Mouse (Mus musculus): ENCODE data around the gene Xpot. TPM values are rescaled to one million over a fixed set of nuclear protein-coding genes. Genes with fewer than 3 reads are reported as not detected.

Xpot gene
- polyA plus RNA-seq, 1 experiment from 2014 or later = 63.6 TPM

DNA sequence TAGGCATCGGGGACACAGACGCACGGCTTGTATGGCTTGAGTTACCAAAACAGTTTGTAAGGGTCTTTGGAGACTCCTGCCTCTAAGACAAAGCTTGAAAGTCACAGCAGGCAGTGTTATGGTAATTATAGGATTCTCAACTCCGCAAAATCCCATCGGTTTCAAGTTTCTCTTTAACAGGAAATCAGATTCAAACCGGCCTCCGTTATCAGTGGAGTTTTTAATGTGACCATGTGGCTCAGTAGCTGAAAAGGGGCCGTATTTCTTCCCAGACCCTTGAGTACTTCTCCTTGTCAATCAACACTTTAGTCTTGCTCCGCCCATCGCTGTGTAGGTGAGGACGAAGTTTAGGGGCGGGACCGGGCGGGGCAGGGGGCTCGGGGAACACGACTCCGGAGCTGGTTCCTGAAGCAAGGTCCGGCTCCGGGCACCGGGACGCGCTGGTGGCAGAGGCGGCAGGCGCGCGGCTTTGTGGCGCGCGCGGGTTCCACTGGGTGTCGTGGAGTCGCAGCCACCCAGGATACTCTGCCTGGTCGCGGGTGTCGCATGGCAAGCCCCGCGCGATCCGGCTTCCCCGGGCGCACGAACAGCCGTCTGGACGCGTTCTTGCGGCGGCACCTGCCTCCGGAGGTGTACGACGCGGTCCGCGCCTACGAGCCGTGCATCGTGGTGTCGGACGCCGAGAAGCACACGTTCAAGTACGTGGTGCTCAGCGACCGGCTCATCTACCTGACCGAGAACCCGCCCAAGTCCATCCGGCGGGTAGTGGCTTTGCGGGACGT, 15.3 kb upstream of the Xpot start, which contains the start of gene D930020B18Rik:
D930020B18Rik (plus strand) TSS at position 317 of the 782 bp plus-strand sequence.
- no peaks in the 10 kb centered on the region for H3K36me3 ChIP-seq (ENCODE audit: control insufficient read depth, insufficient read depth, low read length)
- peak within 1 kb of the TSS; percentile 49 for H3K9ac ChIP-seq (ENCODE audit: low read depth, low read length)
- H3K9me3 ChIP-seq (ENCODE audit: control insufficient read depth, low read length) = no peaks in the 10 kb centered on the region
- H3K4me1 ChIP-seq (ENCODE audit: control insufficient read depth, insufficient read depth, low read length) = peaks cover 9% of the 10 kb centered on the region
- H3K27me3 ChIP-seq (ENCODE audit: control insufficient read depth, insufficient read depth, low read length) = peaks cover 20% of the 10 kb centered on the region
- no peak within 1 kb of the TSS for H3K27ac ChIP-seq (ENCODE audit: low read depth, low read length)
- ATAC-seq (ENCODE audit: low FRiP score, low TSS enrichment) = peak; percentile 33; the same call in 1 of the 2 replicates
- H3K4me2 ChIP-seq (replicated peaks; ENCODE audit: low read depth, low read length) = peak within 1 kb of the TSS; percentile 85
- peak within 1 kb of the TSS; percentile 52 for H3K4me3 ChIP-seq (ENCODE audit: low read length)
- under 1% methylated on average over 69 of the region's 69 CpGs for WGBS

DNA sequence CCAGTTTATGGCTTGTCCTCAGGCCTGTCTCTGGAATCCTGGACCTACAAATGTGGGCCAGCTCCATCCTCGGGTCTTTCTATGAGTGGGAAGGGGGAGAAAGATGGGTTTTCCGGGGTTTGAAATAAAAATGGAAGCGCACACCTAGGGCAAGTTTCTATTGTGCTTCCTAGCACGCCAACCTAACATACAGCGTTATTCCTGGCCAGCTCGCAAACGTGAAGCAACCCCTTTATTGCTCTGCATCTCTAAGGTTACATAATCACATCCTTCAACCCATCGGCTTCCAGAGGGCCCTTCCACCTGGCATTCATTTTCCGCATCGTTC, 14.8 kb upstream of the Xpot start:
- Histone ChIP-seq H3K9ac (ENCODE audit: low read depth, low read length) (0 out of 2 replicates have a peak overlapping the region, but pooled peaks have one; percentile 49), H3K36me3 (ENCODE audit: control insufficient read depth, insufficient read depth, low read length) (no peaks in the 10 kb centered on the region), H3K27me3 (ENCODE audit: control insufficient read depth, insufficient read depth, low read length) (peaks cover 20% of the 10 kb centered on the region), H3K4me3 (ENCODE audit: low read length) (peak overlapping the region; percentile 52), H3K4me1 (ENCODE audit: control insufficient read depth, insufficient read depth, low read length) (peaks cover 9% of the 10 kb centered on the region), H3K27ac (ENCODE audit: low read depth, low read length) (no peak overlapping the region), H3K9me3 (ENCODE audit: control insufficient read depth, low read length) (no peaks in the 10 kb centered on the region), H3K4me2 (replicated peaks; ENCODE audit: low read depth, low read length) (peak overlapping the region; percentile 85)
- WGBS = 12% methylated on average over 10 of the region's 10 CpGs
- ATAC-seq (ENCODE audit: low FRiP score, low TSS enrichment) = no peak

DNA sequence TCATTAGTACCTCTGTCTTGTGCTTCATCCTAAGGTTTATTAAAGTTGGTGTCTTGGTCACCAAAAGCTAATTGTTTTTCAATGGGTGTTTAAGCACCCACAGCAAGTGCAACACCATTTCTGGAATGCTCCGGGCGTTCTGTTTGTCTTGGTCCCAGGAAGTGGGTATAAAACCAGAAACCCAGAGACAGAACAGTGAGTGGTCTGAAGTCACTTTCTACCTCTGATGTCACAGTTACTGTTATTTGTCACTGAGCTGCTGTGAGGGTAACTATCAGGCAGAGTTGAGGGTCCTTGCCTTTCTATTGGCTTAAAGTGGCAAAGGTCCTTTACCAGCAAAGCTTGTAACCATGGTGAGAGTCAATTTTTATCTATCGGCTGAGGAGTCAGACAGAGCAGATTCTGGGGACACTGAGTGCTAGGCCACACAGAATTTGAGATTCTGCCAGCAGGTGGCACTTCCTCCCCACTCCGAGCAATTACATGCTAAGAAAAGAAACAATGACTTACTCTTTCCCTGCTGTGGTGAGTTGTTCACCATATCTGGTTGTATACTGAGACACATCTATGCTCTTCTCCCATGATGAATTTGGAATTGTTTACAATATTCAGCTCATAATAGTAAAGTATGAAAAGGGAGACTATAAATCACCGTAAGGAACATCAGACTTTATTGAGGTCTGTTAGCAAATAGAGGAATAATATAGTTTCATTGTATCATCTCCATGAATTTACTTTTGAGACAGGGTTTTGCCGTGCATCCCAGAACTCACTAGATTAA, 14.2 kb upstream of the Xpot start:
- Histone ChIP-seq H3K9ac (ENCODE audit: low read depth, low read length) (no peak overlapping the region), H3K9me3 (ENCODE audit: control insufficient read depth, low read length) (no peaks in the 10 kb centered on the region), H3K36me3 (ENCODE audit: control insufficient read depth, insufficient read depth, low read length) (no peaks in the 10 kb centered on the region), H3K4me3 (ENCODE audit: low read length) (no peak overlapping the region), H3K4me2 (replicated peaks; ENCODE audit: low read depth, low read length) (peak overlapping the region; percentile 85), H3K27me3 (ENCODE audit: control insufficient read depth, insufficient read depth, low read length) (peaks cover 20% of the 10 kb centered on the region), H3K27ac (ENCODE audit: low read depth, low read length) (no peak overlapping the region), H3K4me1 (ENCODE audit: control insufficient read depth, insufficient read depth, low read length) (peaks cover 9% of the 10 kb centered on the region)
- no peak for ATAC-seq (ENCODE audit: low FRiP score, low TSS enrichment)
- 53% methylated on average over 6 of the region's 6 CpGs for WGBS

DNA sequence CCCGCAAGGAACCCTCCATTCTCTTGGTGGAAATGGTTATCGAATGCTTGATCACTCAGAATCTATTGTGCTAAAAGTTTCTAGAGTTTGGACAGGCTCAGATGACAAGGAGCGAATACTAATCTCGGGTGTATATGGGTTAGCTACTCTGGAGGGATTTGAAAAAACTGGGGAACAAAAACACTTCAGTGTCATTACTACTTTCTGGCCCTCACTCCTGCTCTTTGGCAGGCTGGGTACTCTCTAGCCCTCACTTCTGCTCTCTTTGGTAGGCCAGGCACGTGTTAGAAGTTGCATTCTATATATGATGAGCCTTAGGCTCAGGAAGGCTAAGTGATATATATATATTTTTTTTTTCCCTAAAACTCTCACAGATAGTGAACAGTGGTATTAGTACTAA, 13.4 kb upstream of the Xpot start:
- no peak overlapping the region for H3K4me3 ChIP-seq (ENCODE audit: low read length)
- no peak overlapping the region for H3K27ac ChIP-seq (ENCODE audit: low read depth, low read length)
- H3K9me3 ChIP-seq (ENCODE audit: control insufficient read depth, low read length) = no peaks in the 10 kb centered on the region
- H3K27me3 ChIP-seq (ENCODE audit: control insufficient read depth, insufficient read depth, low read length) = peaks cover 20% of the 10 kb centered on the region
- WGBS = 78% methylated on average over 5 of the region's 5 CpGs
- no peaks in the 10 kb centered on the region for H3K36me3 ChIP-seq (ENCODE audit: control insufficient read depth, insufficient read depth, low read length)
- H3K4me2 ChIP-seq (replicated peaks; ENCODE audit: low read depth, low read length) = no peak overlapping the region
- ATAC-seq (ENCODE audit: low FRiP score, low TSS enrichment) = no peak
- H3K4me1 ChIP-seq (ENCODE audit: control insufficient read depth, insufficient read depth, low read length) = peaks cover 9% of the 10 kb centered on the region
- no peak overlapping the region for H3K9ac ChIP-seq (ENCODE audit: low read depth, low read length)

DNA sequence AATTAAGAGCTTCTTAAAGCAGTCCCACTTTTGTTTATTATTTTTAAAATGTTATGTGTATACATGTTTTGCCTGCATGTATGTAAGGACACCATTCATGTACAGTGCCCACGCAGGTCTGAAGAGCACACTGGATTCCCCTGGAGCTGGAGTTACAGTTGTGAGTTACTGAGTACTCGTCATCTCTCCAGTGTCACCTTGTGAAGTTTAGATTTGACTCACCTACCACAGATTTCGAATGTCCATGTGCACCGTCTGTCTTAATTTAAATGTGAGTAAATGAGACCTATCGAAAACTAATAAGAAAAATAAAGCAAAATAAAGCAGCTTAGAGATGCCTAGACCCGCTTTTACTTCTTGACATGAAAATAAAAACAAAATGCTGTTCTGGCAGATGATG, 10.1 kb upstream of the Xpot start:
- Histone ChIP-seq H3K27ac (ENCODE audit: low read depth, low read length) (no peak overlapping the region), H3K9me3 (ENCODE audit: control insufficient read depth, low read length) (no peaks in the 10 kb centered on the region), H3K4me1 (ENCODE audit: control insufficient read depth, insufficient read depth, low read length) (peaks cover 3% of the 10 kb centered on the region; the same call in 1 of the 2 replicates), H3K36me3 (ENCODE audit: control insufficient read depth, insufficient read depth, low read length) (no peaks in the 10 kb centered on the region), H3K4me2 (replicated peaks; ENCODE audit: low read depth, low read length) (no peak overlapping the region), H3K4me3 (ENCODE audit: low read length) (no peak overlapping the region), H3K9ac (ENCODE audit: low read depth, low read length) (no peak overlapping the region), H3K27me3 (ENCODE audit: control insufficient read depth, insufficient read depth, low read length) (no peaks in the 10 kb centered on the region)
- ATAC-seq (ENCODE audit: low FRiP score, low TSS enrichment) = no peak
- WGBS = 90% methylated on average over 6 of the region's 6 CpGs

DNA sequence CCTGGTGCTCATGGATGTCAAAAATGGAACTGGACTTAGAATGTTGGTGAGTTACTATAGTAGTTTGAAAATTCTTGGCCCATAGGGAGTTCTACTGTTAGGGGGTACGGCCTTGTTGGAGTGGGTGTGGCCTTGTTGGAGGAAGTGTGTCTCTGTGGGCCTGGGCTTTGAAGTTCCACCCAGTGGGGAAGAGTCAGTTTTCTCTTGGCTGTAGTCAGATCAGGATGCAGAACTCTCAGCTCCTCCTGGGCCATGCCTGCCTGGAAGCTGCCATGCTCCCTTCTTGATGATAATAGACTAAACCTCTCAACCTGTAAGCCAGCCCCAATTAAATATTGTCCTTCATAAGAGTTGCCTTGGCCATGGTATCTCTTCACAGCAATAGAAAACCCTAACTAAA, 8.0 kb upstream of the Xpot start:
- Histone ChIP-seq H3K4me3 (ENCODE audit: low read length) (no peak overlapping the region), H3K27ac (ENCODE audit: low read depth, low read length) (no peak overlapping the region), H3K27me3 (ENCODE audit: control insufficient read depth, insufficient read depth, low read length) (no peaks in the 10 kb centered on the region), H3K4me2 (replicated peaks; ENCODE audit: low read depth, low read length) (no peak overlapping the region), H3K9me3 (ENCODE audit: control insufficient read depth, low read length) (no peaks in the 10 kb centered on the region), H3K36me3 (ENCODE audit: control insufficient read depth, insufficient read depth, low read length) (no peaks in the 10 kb centered on the region), H3K9ac (ENCODE audit: low read depth, low read length) (no peak overlapping the region), H3K4me1 (ENCODE audit: control insufficient read depth, insufficient read depth, low read length) (no peaks in the 10 kb centered on the region)
- no peak for ATAC-seq (ENCODE audit: low FRiP score, low TSS enrichment)
- WGBS = 48% methylated on average over 1 of the region's 1 CpGs

DNA sequence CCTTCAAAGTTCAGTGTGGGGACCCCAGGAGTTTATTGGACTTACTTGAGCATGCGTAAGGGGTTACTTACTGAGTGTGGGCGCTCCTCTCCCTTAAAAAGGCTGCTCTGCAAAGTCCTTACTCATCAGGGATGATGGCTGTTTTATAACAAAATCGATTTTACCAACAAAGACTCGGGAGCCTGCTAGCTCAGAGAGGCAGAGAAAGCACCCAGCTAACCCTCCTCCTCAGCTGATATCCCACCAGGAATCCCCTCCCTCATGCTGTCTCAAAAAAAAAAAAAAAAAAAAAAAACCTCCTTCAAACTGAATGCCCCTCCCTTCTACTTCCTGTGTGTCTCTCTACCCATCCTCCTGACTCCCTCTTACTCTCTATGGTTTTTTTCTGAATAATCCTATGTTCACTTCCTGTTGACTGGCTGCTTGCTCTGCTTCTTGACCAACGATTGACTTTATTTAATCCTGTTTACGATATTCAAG, 2.5 kb upstream of the Xpot start:
- H3K9ac ChIP-seq (ENCODE audit: low read depth, low read length) = no peak overlapping the region
- H3K27ac ChIP-seq (ENCODE audit: low read depth, low read length) = no peak overlapping the region
- H3K27me3 ChIP-seq (ENCODE audit: control insufficient read depth, insufficient read depth, low read length) = no peaks in the 10 kb centered on the region
- H3K36me3 ChIP-seq (ENCODE audit: control insufficient read depth, insufficient read depth, low read length) = no peaks in the 10 kb centered on the region
- H3K9me3 ChIP-seq (ENCODE audit: control insufficient read depth, low read length) = no peaks in the 10 kb centered on the region
- WGBS = 91% methylated on average over 6 of the region's 6 CpGs
- no peak for ATAC-seq (ENCODE audit: low FRiP score, low TSS enrichment)
- H3K4me2 ChIP-seq (replicated peaks; ENCODE audit: low read depth, low read length) = no peak overlapping the region
- H3K4me1 ChIP-seq (ENCODE audit: control insufficient read depth, insufficient read depth, low read length) = peaks cover 9% of the 10 kb centered on the region
- no peak overlapping the region for H3K4me3 ChIP-seq (ENCODE audit: low read length)

DNA sequence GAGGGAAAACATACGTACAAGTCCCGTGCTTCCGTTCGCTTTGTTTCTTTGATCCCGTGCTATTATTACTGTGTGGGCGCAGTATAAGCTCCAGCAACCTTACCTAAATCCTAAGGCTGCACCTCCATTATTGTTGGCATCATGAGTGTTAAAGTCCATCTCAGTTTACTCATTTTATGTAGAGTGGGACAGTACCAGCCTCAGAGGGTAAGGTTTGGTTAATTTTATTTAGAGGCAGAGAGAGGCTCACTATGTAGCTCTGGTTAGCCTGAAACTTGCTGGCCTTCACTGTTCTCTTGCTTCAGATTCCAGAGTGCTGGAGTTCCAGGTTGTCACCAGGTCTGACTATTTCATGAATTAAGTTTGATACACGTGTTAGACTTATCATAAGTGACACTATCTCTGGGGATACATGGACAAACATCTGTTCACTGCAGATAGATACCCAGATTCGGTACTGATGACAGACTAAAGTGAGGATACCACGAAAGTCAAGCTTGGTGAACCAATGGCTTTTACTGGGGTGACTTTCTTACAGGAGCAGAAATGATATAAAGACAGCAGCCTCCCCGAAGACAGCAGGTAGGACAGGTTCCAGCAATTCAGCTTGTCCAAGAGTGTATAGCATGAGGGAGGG, 1.2 kb upstream of the Xpot start:
- no peak overlapping the region for H3K9ac ChIP-seq (ENCODE audit: low read depth, low read length)
- H3K36me3 ChIP-seq (ENCODE audit: control insufficient read depth, insufficient read depth, low read length) = peaks cover 3% of the 10 kb centered on the region
- no peak overlapping the region for H3K27ac ChIP-seq (ENCODE audit: low read depth, low read length)
- H3K4me2 ChIP-seq (replicated peaks; ENCODE audit: low read depth, low read length) = peak overlapping the region; percentile 48
- WGBS = 85% methylated on average over 10 of the region's 10 CpGs
- peak overlapping the region; percentile 70; the same call in 1 of the 2 replicates for H3K4me3 ChIP-seq (ENCODE audit: low read length)
- no peaks in the 10 kb centered on the region for H3K27me3 ChIP-seq (ENCODE audit: control insufficient read depth, insufficient read depth, low read length)
- H3K9me3 ChIP-seq (ENCODE audit: control insufficient read depth, low read length) = no peaks in the 10 kb centered on the region
- peaks cover 9% of the 10 kb centered on the region for H3K4me1 ChIP-seq (ENCODE audit: control insufficient read depth, insufficient read depth, low read length)
- ATAC-seq (ENCODE audit: low FRiP score, low TSS enrichment) = no peak

Measured in kidney, embryonic 14.5 days (tissue).